ENCODE assay signal across 9 mouse cellular contexts in genomic region chr11:72132266-72132665, GRCm38 (mm10). TPM values are rescaled to one million over a fixed set of nuclear protein-coding genes. Genes with fewer than 3 reads are reported as not detected.
DNase-seq lines count a peak whose midpoint lies in the region; ATAC-seq and TF ChIP-seq lines count a peak whose summit lies in the region.
"Had no signal": no experiment of that assay in that cellular context is flagged by ENCODE, and none has a peak within 500 bp of the region (broad histone marks: within the 10 kb centered on the region; RNA-seq: fewer than 3 reads in every experiment).

No protein-coding gene starts in this region.

- H3K4me1 ChIP-seq in forebrain, embryonic 14.5 days (ENCODE audit: control insufficient read depth, insufficient read depth, low read length): peaks cover 14% of the 10 kb centered on the region; the same call in 1 of the 2 replicates
- peaks cover 40% of the 10 kb centered on the region for H3K4me1 ChIP-seq in forebrain, embryonic 10.5 days
- H3K4me1 ChIP-seq in heart, embryonic 16.5 days (ENCODE audit: control insufficient read depth, insufficient read depth, low read length): peaks cover 42% of the 10 kb centered on the region
- H3K4me1 ChIP-seq in lung, postnatal 0 days (ENCODE audit: insufficient read depth, low read depth, low read length): peaks cover 35% of the 10 kb centered on the region

- peak; percentile 66 for DNase-seq in forebrain, embryonic 14.5 days (ENCODE audit: low spot score)
- no peak for DNase-seq in forebrain, embryonic 10.5 days (ENCODE audit: extremely low spot score, low spot score)
- peak; percentile 74 for DNase-seq in testis, postnatal 10 days (ENCODE audit: low spot score)
- no peak for DNase-seq in testis, postnatal 14 days (ENCODE audit: low spot score)
- DNase-seq in lung, postnatal 0 days (ENCODE audit: low spot score): peak; percentile 92
- no peak for DNase-seq in natural killer cell, adult 2 months (ENCODE audit: low spot score in 2 of 2)

- no peak for TF ChIP-seq CTCF in lung, postnatal 0 days (IDR thresholded peaks at IDR 0.05)

- no peak overlapping the region for H3K27ac ChIP-seq in forebrain, embryonic 14.5 days (ENCODE audit: low read depth, low read length)
- H3K27ac ChIP-seq in forebrain, embryonic 10.5 days: no peak overlapping the region
- peak overlapping the region; percentile 85 for H3K27ac ChIP-seq in heart, embryonic 16.5 days (ENCODE audit: low read length)
- peak overlapping the region; percentile 91 for H3K27ac ChIP-seq in lung, postnatal 0 days (ENCODE audit: low read length)

- H3K36me3 ChIP-seq in forebrain, embryonic 14.5 days (ENCODE audit: control insufficient read depth, insufficient read depth, low read length): no peaks in the 10 kb centered on the region
- H3K36me3 ChIP-seq in forebrain, embryonic 10.5 days (replicated peaks): no peaks in the 10 kb centered on the region
- no peaks in the 10 kb centered on the region for H3K36me3 ChIP-seq in heart, embryonic 16.5 days (ENCODE audit: control insufficient read depth, insufficient read depth)
- no peaks in the 10 kb centered on the region for H3K36me3 ChIP-seq in lung, postnatal 0 days (ENCODE audit: insufficient read depth, low read length)
- H3K36me3 ChIP-seq: limb, embryonic 15.5 days had no signal

- no peaks in the 10 kb centered on the region for H3K9me3 ChIP-seq in forebrain, embryonic 14.5 days (replicated peaks; ENCODE audit: control insufficient read depth, low read length)
- H3K9me3 ChIP-seq in forebrain, embryonic 10.5 days: no peaks in the 10 kb centered on the region
- no peaks in the 10 kb centered on the region for H3K9me3 ChIP-seq in heart, embryonic 16.5 days (replicated peaks; ENCODE audit: control insufficient read depth, low read length)
- H3K9me3 ChIP-seq in lung, postnatal 0 days (ENCODE audit: low read length): no peaks in the 10 kb centered on the region
- H3K9me3 ChIP-seq: limb, embryonic 15.5 days had no signal

- 18% methylated on average over 3 of the region's 3 CpGs for WGBS in forebrain, embryonic 14.5 days
- WGBS in forebrain, embryonic 10.5 days: 38% methylated on average over 3 of the region's 3 CpGs
- WGBS in heart, embryonic 16.5 days: 7% methylated on average over 3 of the region's 3 CpGs
- WGBS in lung, postnatal 0 days: 2% methylated on average over 3 of the region's 3 CpGs

- H3K27me3 ChIP-seq in forebrain, embryonic 14.5 days (replicated peaks; ENCODE audit: control insufficient read depth, insufficient read depth, low read length): peaks cover 25% of the 10 kb centered on the region
- peaks cover 84% of the 10 kb centered on the region for H3K27me3 ChIP-seq in forebrain, embryonic 10.5 days (ENCODE audit: poor library complexity, severe bottlenecking)
- H3K27me3 ChIP-seq in heart, embryonic 16.5 days (ENCODE audit: control insufficient read depth, insufficient read depth, low read length): peaks cover 27% of the 10 kb centered on the region
- peaks cover 7% of the 10 kb centered on the region; the same call in 1 of the 2 replicates for H3K27me3 ChIP-seq in lung, postnatal 0 days (replicated peaks; ENCODE audit: insufficient read depth, low read length)

- no peak overlapping the region for H3K4me3 ChIP-seq in forebrain, embryonic 14.5 days (ENCODE audit: low read depth, low read length)
- H3K4me3 ChIP-seq in forebrain, embryonic 10.5 days: no peak overlapping the region
- H3K4me3 ChIP-seq in heart, embryonic 16.5 days (ENCODE audit: low read length): no peak overlapping the region
- no peak overlapping the region for H3K4me3 ChIP-seq in lung, postnatal 0 days (ENCODE audit: low read depth, low read length)
- H3K4me3 ChIP-seq: limb, embryonic 15.5 days had no signal

- no peak for ATAC-seq in forebrain, embryonic 14.5 days
- peak; percentile 52 for ATAC-seq in heart, embryonic 16.5 days (replicated peaks; ENCODE audit: extremely low read depth, insufficient read depth, low FRiP score)
- peak; percentile 78 for ATAC-seq in lung, postnatal 0 days
- no peak for ATAC-seq in granulocyte monocyte progenitor cell, adult 5-6 weeks (replicated peaks; ENCODE audit: poor library complexity, severe bottlenecking)

- peak; percentile 92 for TF ChIP-seq EP300 in lung, postnatal 0 days (IDR thresholded peaks at IDR 0.05)

- no peak overlapping the region for H3K4me2 ChIP-seq in forebrain, embryonic 14.5 days (ENCODE audit: low read length)
- no peak overlapping the region for H3K4me2 ChIP-seq in heart, embryonic 16.5 days (ENCODE audit: low read depth, low read length)
- peak overlapping the region; percentile 20; the same call in 1 of the 2 replicates for H3K4me2 ChIP-seq in lung, postnatal 0 days (replicated peaks; ENCODE audit: low read depth, low read length)
- H3K4me2 ChIP-seq: limb, embryonic 15.5 days had no signal

- no peak overlapping the region for H3K9ac ChIP-seq in forebrain, embryonic 14.5 days (ENCODE audit: low read length)
- H3K9ac ChIP-seq in heart, embryonic 16.5 days (ENCODE audit: low read length): peak overlapping the region; percentile 18
- H3K9ac ChIP-seq in lung, postnatal 0 days (replicated peaks; ENCODE audit: low read depth): no peak overlapping the region
- H3K9ac ChIP-seq: limb, embryonic 15.5 days had no signal

RNA-seq across cellular contexts. Expression of gene Pitpnm3, which starts 3.3 kb away (rescaled TPM):
- polyA plus RNA-seq in forebrain, embryonic 14.5 days (2014; fragmentation: Nextera tagmentation; extraction: Ambion mirVana): 0.94 and 1.4 TPM in 2 replicates
- polyA plus RNA-seq in forebrain, embryonic 10.5 days (2016; fragmentation: Nextera tagmentation; extraction: Ambion mirVana): 0.02 and 0.04 TPM in 2 replicates
- 0.18 and 0.45 TPM in 2 replicates for polyA plus RNA-seq in heart, embryonic 16.5 days (2015; fragmentation: Nextera tagmentation; extraction: Ambion mirVana)
- 8.3 and 8.5 TPM in 2 replicates for polyA plus RNA-seq in lung, postnatal 0 days (2015; fragmentation: Nextera tagmentation; extraction: Ambion mirVana)
- not detected in 2 replicates for total RNA-seq in granulocyte monocyte progenitor cell, adult 5-6 weeks (2014; fragmentation: Nextera tagmentation)
- total RNA-seq in granulocyte monocyte progenitor cell, adult 5-6 weeks (2017): not detected in 2 replicates

Comparison
In these comparisons a context has a peak if more than half of its experiments do, and no peak if none do; other contexts are left out.
1. DNase-seq: peak in forebrain, embryonic 14.5 days (single experiment), testis, postnatal 10 days (single experiment) and lung, postnatal 0 days (single experiment); none in forebrain, embryonic 10.5 days (single experiment), testis, postnatal 14 days (single experiment) and natural killer cell, adult 2 months (0 of 2).
2. ATAC-seq: peak in heart, embryonic 16.5 days (single experiment) and lung, postnatal 0 days (single experiment); none in forebrain, embryonic 14.5 days (single experiment) and granulocyte monocyte progenitor cell, adult 5-6 weeks (single experiment).
3. H3K27ac ChIP-seq: peak in heart, embryonic 16.5 days (single experiment) and lung, postnatal 0 days (single experiment); none in forebrain, embryonic 14.5 days (single experiment) and forebrain, embryonic 10.5 days (single experiment).